Mouse (Mus musculus) hindbrain, embryonic 16.5 days (tissue): ENCODE results near the gene Nts. TPM values are rescaled to one million over a fixed set of nuclear protein-coding genes. Genes with fewer than 3 reads are reported as not detected.
A peak's percentile ranks its signal among the peaks of the same experiment; 100 is the strongest.
"Not testable (repeated sequence)": the region's sequence is repeated elsewhere in the genome, so short reads cannot be mapped to it uniquely, and the experiment has no call there.

ENCODE experiments used
- ATAC-seq: fragments of 200-750 bp; cut with Nextera tagmentation; 2 replicates; pipeline ENCODE4 v1.8.0; 2017; ENCODE audit warnings: moderate TSS enrichment, moderate library complexity
- H3K27ac ChIP-seq: fragments of 300-500 bp; sonication (generic); 2 replicates; pipeline ENCODE4 v1.5.1; 2014; ENCODE audit warnings: low read depth, mild to moderate bottlenecking, control low read depth, low read length, moderate library complexity
- H3K27me3 ChIP-seq: fragments of 300-500 bp; sonication (generic); replicated peaks from 2 replicates; pipeline ENCODE4 v1.6.1; 2014; ENCODE audit warnings: low read length; ENCODE audit not compliant: control insufficient read depth, insufficient read depth
- H3K36me3 ChIP-seq: fragments of 300-500 bp; sonication (generic); 2 replicates; pipeline ENCODE4 v1.6.1; 2014; ENCODE audit warnings: mild to moderate bottlenecking, low read length, moderate library complexity, mixed read lengths; ENCODE audit not compliant: control insufficient read depth, insufficient read depth
- H3K4me1 ChIP-seq: fragments of 300-500 bp; sonication (generic); 2 replicates; pipeline ENCODE4 v1.6.1; 2014; ENCODE audit warnings: low read depth, low read length; ENCODE audit not compliant: control insufficient read depth, insufficient read depth
- H3K4me2 ChIP-seq: fragments of 300-500 bp; sonication (generic); 2 replicates; pipeline ENCODE4 v1.6.1; 2014; ENCODE audit warnings: mild to moderate bottlenecking, low read length, control low read depth, moderate library complexity
- H3K4me3 ChIP-seq: fragments of 300-500 bp; sonication (generic); 2 replicates; pipeline ENCODE4 v1.5.1; 2014; ENCODE audit warnings: mild to moderate bottlenecking, low read length, control low read depth, moderate library complexity
- H3K9ac ChIP-seq: fragments of 300-500 bp; sonication (generic); 2 replicates; pipeline ENCODE4 v1.6.1; 2014; ENCODE audit warnings: low read depth, mild to moderate bottlenecking, control low read depth, low read length, moderate library complexity
- H3K9me3 ChIP-seq: fragments of 300-500 bp; sonication (generic); 2 replicates; pipeline ENCODE4 v1.6.1; 2014; ENCODE audit warnings: mild to moderate bottlenecking, low read length, moderate library complexity; ENCODE audit not compliant: control insufficient read depth
- WGBS: fragments of 180-500 bp; shearing (Covaris S2); extraction: QIAGEN DNeasy Blood & Tissue Kit; methylation state at CpG from one replicate; pipeline ENCODE4 v1.1.7; 2014; 5-methylcytosine and 5-hydroxymethylcytosine counted together
- polyA plus RNA-seq: library from polyadenylated mRNA; unstranded; fragments of >200 nt; fragmentation: Nextera tagmentation; extraction: Ambion mirVana; gene quantifications from 2 replicates; pipeline ENCODE4 v1.2.1, GENCODE M21; 2015

Gene Nts
- polyA plus RNA-seq, 1 experiment from 2014 or later = 15.1 TPM

GRCm38 (mm10) chr10:102451756-102452155 lies 38.5 kb downstream of the Nts start:
- Histone ChIP-seq H3K4me1 (no peaks in the 10 kb centered on the region), H3K36me3 (no peaks in the 10 kb centered on the region), H3K27me3 (no peaks in the 10 kb centered on the region), H3K9me3 (no peaks in the 10 kb centered on the region), H3K4me3 (no peak overlapping the region), H3K4me2 (no peak overlapping the region), H3K9ac (no peak overlapping the region), H3K27ac (no peak overlapping the region)
- peak; percentile 56; the same call in 1 of the 2 replicates for ATAC-seq
- 11% methylated on average over 7 of the region's 7 CpGs for WGBS

GRCm38 (mm10) chr10:102449449-102449848 lies 40.8 kb downstream of the Nts start:
- ATAC-seq = no peak
- no peak overlapping the region for H3K9ac ChIP-seq
- H3K36me3 ChIP-seq = no peaks in the 10 kb centered on the region
- no peak overlapping the region for H3K4me3 ChIP-seq
- 6% methylated on average over 7 of the region's 7 CpGs for WGBS
- no peak overlapping the region for H3K27ac ChIP-seq
- no peak overlapping the region for H3K4me2 ChIP-seq
- no peaks in the 10 kb centered on the region for H3K9me3 ChIP-seq
- H3K4me1 ChIP-seq = no peaks in the 10 kb centered on the region
- H3K27me3 ChIP-seq = no peaks in the 10 kb centered on the region

- H3K9me3 ChIP-seq = no peaks in the 10 kb centered on the region
- 31% methylated on average over 2 of the region's 2 CpGs for WGBS
These were observed 45.3 kb downstream of the Nts start for GRCm38 (mm10) chr10:102444912-102445556.

GRCm38 (mm10) chr10:102435467-102435866 lies 54.8 kb downstream of the Nts start:
- ATAC-seq, H3K9me3 ChIP-seq, H3K4me1 ChIP-seq, H3K36me3 ChIP-seq, H3K9ac ChIP-seq, H3K4me2 ChIP-seq, H3K27ac ChIP-seq, H3K27me3 ChIP-seq, H3K4me3 ChIP-seq: not testable (repeated sequence)
- 40% methylated on average over 6 of the region's 6 CpGs for WGBS

More at GRCm38 (mm10) chr10:102444912-102445556, 45.3 kb downstream of the Nts start:
- no peaks in the 10 kb centered on the region for H3K36me3 ChIP-seq
- peak; percentile 70 for ATAC-seq
- H3K27ac ChIP-seq = no peak overlapping the region
- H3K9ac ChIP-seq = no peak overlapping the region; the same call in 1 of the 2 replicates
- H3K4me2 ChIP-seq = no peak overlapping the region
- no peaks in the 10 kb centered on the region for H3K27me3 ChIP-seq
- H3K4me1 ChIP-seq = no peaks in the 10 kb centered on the region
- H3K4me3 ChIP-seq = no peak overlapping the region

- peak; percentile 40; the same call in 1 of the 2 replicates for ATAC-seq
- WGBS = 4% methylated on average over 5 of the region's 7 CpGs
- H3K4me2 ChIP-seq, H3K36me3 ChIP-seq, H3K4me3 ChIP-seq, H3K9ac ChIP-seq, H3K27me3 ChIP-seq, H3K9me3 ChIP-seq, H3K27ac ChIP-seq, H3K4me1 ChIP-seq: not testable (repeated sequence)
These were observed 55.2 kb downstream of the Nts start for GRCm38 (mm10) chr10:102435048-102435447.

Other genes starting within 250 kb of the Nts start
- 2.4 and 3.0 TPM in 2 replicates for gene Rassf9, start 21.7 kb upstream of the Nts start, polyA plus RNA-seq